Mouse (Mus musculus) neural tube, embryonic 15.5 days (tissue): Measurements from ENCODE around the gene Rbm8a. TPM values are rescaled to one million over a fixed set of nuclear protein-coding genes. Genes with fewer than 3 reads are reported as not detected.

ENCODE experiments used
- ATAC-seq: fragments of 200-750 bp; cut with Nextera tagmentation; 2 replicates; pipeline ENCODE4 v1.8.0; 2017; ENCODE audit warnings: mild to moderate bottlenecking, moderate TSS enrichment, moderate library complexity; ENCODE audit not compliant: low FRiP score
- H3K27ac ChIP-seq: fragments of 300-500 bp; sonication (generic); replicated peaks from 2 replicates; pipeline ENCODE4 v1.5.1; 2015; ENCODE audit warnings: mild to moderate bottlenecking, inconsistent platforms
- H3K27me3 ChIP-seq: fragments of 300-500 bp; sonication (generic); replicated peaks from 2 replicates; pipeline ENCODE4 v1.6.1; 2015; ENCODE audit warnings: inconsistent platforms
- H3K36me3 ChIP-seq: fragments of 300-500 bp; sonication (generic); 2 replicates; pipeline ENCODE4 v1.6.1; 2015; ENCODE audit warnings: inconsistent platforms
- H3K4me1 ChIP-seq: fragments of 300-500 bp; sonication (generic); 2 replicates; pipeline ENCODE4 v1.6.1; 2015; ENCODE audit warnings: inconsistent platforms
- H3K4me2 ChIP-seq: fragments of 300-500 bp; sonication (generic); 2 replicates; pipeline ENCODE4 v1.6.1; 2015; ENCODE audit warnings: inconsistent platforms, mild to moderate bottlenecking, moderate library complexity
- H3K4me3 ChIP-seq: fragments of 300-500 bp; sonication (generic); replicated peaks from 2 replicates; pipeline ENCODE4 v1.5.1; 2015; ENCODE audit warnings: mild to moderate bottlenecking, inconsistent platforms
- H3K9ac ChIP-seq: fragments of 300-500 bp; sonication (generic); replicated peaks from 2 replicates; pipeline ENCODE4 v1.6.1; 2015; ENCODE audit warnings: mild to moderate bottlenecking, inconsistent platforms
- H3K9me3 ChIP-seq: fragments of 300-500 bp; sonication (generic); replicated peaks from 2 replicates; pipeline ENCODE4 v1.6.1; 2016; ENCODE audit warnings: inconsistent platforms
- WGBS: fragments of 180-500 bp; shearing (Covaris S2); methylation state at CpG from one replicate; pipeline ENCODE4 v1.1.7; 2015; ENCODE audit warnings: mixed read lengths; 5-methylcytosine and 5-hydroxymethylcytosine counted together
- polyA plus RNA-seq: library from polyadenylated mRNA; unstranded; fragments of >200 nt; fragmentation: Nextera tagmentation; extraction: Ambion mirVana; gene quantifications from 2 replicates; pipeline ENCODE4 v1.2.1, GENCODE M21; 2015

Rbm8a gene
- polyA plus RNA-seq, result 108 and 109 TPM in 2 replicates

DNA sequence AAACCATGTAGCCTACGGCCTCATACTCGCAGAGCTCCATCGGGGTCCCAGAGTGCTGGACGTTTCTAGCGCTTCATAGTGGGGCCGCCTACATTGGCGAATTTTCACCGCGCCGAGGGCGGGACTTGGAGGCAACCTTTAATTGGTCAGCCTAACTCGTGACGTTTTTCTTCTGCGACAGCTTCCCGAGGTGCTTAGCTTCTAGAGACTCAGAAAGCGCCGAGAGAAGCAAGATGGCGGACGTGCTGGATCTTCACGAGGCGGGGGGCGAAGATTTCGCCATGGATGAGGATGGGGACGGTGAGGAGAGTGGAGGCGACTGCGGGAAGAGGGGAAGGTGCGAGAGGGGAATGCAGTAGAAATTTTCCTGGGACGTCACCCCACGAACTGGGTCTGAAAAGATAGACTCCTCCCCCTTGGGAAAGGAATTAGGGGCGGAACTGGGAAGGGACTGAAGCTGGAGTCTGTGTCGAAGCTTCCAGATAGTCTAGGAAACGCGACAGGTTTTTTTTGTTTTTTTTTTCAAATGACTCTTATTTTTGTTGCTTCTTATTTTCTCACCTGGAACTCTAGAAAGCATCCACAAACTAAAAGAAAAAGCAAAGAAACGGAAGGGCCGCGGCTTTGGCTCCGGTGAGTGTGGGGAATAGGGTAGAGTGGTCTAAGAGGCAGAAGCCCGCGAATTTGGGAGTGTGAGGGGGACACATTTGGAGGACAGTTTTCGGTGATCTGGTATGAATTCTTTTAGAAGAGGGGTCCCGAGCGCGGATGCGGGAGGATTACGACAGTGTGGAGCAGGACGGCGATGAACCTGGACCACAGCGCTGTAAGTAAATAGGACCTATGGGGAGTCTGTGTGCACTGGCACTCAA is at the start of gene Rbm8a:
Gene Rbm8a, plus strand, starts transcription at position 205 of the 872 bp plus-strand sequence.
- peak; percentile 93 for ATAC-seq
- Histone ChIP-seq H3K4me1 (peaks cover 27% of the 10 kb centered on the region), H3K27ac (peak within 1 kb of the TSS; percentile 81), H3K4me2 (peak within 1 kb of the TSS; percentile 87), H3K9me3 (no peaks in the 10 kb centered on the region), H3K36me3 (peaks cover 32% of the 10 kb centered on the region), H3K27me3 (no peaks in the 10 kb centered on the region), H3K4me3 (peak within 1 kb of the TSS; percentile 58), H3K9ac (peak within 1 kb of the TSS; percentile 69)
- WGBS, result under 1% methylated on average over 48 of the region's 48 CpGs

DNA sequence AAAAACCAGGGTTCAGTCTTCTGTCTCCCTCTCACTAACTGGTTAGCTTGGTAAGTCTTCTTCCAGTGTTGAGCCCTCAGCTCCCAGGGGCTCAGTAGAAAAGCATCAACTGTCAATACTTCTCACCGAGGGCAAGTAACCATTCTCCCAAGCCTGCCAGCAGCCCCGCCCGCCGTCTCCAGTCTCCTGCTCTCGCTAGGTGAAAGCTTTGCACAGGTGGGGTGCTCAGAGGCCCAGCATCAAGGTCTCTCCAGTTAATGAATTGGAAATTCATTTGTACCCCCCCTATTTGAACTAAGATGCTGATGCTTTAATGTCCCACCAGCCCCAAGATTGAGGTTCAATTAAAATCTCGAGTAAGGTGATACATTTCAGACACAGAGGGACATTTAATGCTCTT is 48.6 kb upstream of the Rbm8a start:
- Histone ChIP-seq H3K36me3 (no peaks in the 10 kb centered on the region), H3K9ac (no peak overlapping the region), H3K4me3 (no peak overlapping the region), H3K27ac (no peak overlapping the region), H3K27me3 (peaks cover 7% of the 10 kb centered on the region; the same call in 1 of the 2 replicates), H3K4me2 (no peak overlapping the region), H3K9me3 (no peaks in the 10 kb centered on the region), H3K4me1 (peaks cover 30% of the 10 kb centered on the region)
- 63% methylated on average over 6 of the region's 6 CpGs for WGBS
- ATAC-seq, result no peak

DNA sequence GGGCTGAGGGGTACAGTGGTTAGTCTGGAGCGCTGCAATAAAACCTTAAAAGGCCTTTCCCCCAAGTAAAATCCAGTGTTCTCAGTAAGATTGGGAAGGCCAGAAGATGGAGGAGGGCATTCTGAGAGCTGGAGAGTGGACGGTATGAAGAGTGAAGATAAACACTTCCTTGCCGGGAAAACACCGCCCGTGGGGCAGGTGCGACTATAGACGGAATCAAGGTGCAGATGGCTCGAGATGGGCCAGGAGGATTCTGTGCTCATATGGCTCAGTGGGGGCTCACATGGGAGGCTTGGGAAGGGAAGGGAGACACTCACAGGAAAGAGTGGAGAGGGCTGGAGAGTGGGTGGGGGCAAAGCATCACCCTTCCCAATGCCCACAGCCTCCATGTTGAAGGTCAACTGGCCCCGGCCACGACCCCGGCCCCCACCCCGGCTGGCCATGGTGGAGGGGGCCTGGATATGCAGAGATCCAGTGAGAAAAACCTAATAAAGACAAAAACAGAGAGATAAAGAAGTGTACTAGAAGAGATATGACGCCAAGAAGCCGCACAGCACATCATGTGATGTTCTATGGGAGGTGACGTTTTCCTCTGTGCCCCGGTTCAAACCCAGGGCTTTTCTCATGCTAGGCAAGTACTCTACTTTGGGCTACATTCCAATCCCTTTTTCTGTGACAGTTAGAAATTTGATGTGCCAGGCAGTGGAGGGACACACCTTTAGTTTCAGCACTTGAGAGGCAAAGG is 47.8 kb upstream of the Rbm8a start:
- 82% methylated on average over 16 of the region's 16 CpGs for WGBS
- Histone ChIP-seq H3K36me3 (no peaks in the 10 kb centered on the region), H3K27me3 (peaks cover 7% of the 10 kb centered on the region; the same call in 1 of the 2 replicates), H3K9me3 (no peaks in the 10 kb centered on the region), H3K4me3 (no peak overlapping the region), H3K27ac (no peak overlapping the region), H3K9ac (no peak overlapping the region), H3K4me2 (no peak overlapping the region), H3K4me1 (peaks cover 22% of the 10 kb centered on the region)
- no peak for ATAC-seq

DNA sequence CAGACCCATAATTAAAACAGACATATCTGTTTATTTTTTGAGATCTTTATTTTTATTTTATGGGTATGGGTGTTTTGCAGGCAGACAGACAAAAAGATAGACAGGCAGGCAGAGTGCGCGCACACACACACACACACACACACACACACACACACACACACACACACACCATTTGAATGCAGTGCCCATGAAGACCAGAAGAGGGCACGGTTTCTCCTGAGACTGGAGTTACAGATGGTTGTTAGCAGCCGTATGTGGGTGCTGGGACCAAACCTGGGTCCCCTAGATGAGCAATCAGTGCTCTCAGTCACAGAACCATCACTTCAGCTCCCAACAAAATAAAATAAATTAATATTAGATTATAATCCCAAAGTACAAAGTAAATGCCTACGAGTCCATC is 46.3 kb upstream of the Rbm8a start:
- no peak overlapping the region for H3K9ac ChIP-seq
- H3K4me3 ChIP-seq, result no peak overlapping the region
- WGBS, result 88% methylated on average over 5 of the region's 5 CpGs
- peaks cover 15% of the 10 kb centered on the region for H3K4me1 ChIP-seq
- ATAC-seq, result no peak
- H3K9me3 ChIP-seq, result no peaks in the 10 kb centered on the region
- peaks cover 7% of the 10 kb centered on the region; the same call in 1 of the 2 replicates for H3K27me3 ChIP-seq
- no peaks in the 10 kb centered on the region for H3K36me3 ChIP-seq
- no peak overlapping the region for H3K27ac ChIP-seq
- no peak overlapping the region for H3K4me2 ChIP-seq

DNA sequence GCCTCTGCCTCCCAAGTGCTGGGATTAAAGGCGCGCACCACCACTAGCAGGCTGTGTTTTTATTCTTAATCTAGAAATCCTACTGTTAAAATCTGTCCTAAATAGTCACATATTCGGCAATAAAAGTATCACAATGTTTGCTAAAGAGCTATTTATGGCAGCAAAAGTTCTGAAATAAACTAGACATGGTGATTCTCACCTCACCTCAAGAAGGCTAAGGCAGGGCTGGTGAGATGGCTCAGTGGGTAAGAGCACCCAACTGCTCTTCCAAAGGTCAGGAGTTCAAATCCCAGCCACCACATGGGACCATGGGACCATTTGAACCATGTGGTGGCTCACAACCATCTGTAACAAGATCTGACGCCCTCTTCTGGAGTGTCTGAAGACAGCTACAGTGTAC is 39.1 kb upstream of the Rbm8a start:
- Histone ChIP-seq H3K27ac (no peak overlapping the region), H3K27me3 (no peaks in the 10 kb centered on the region), H3K4me1 (peaks cover 18% of the 10 kb centered on the region), H3K4me3 (no peak overlapping the region), H3K4me2 (no peak overlapping the region), H3K36me3 (no peaks in the 10 kb centered on the region), H3K9ac (no peak overlapping the region), H3K9me3 (no peaks in the 10 kb centered on the region)
- ATAC-seq, result no peak
- WGBS, result 78% methylated on average over 4 of the region's 4 CpGs

DNA sequence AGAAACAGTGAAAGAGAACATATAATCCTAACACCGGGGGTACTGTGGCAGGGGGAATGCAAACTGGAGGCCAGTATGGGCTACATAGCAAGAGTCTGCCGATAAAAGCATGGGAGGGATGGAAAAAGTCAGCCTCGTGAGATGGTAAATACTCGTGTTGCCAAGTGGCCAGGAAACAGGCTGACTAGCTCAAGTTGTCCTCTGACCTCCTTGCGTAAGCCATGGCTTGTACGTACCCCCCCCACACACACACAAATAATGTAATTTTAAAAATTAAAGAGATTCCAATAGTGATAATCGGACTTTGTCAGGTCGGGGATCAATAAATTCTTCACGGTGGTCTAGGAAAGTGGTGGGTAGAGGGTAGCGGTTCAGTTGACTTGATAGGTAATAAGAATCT is 36.4 kb upstream of the Rbm8a start:
- H3K27ac ChIP-seq, result peak overlapping the region; percentile 89
- H3K4me2 ChIP-seq, result peak overlapping the region; percentile 84
- peak overlapping the region; percentile 58 for H3K9ac ChIP-seq
- no peaks in the 10 kb centered on the region for H3K9me3 ChIP-seq
- no peak; the same call in 1 of the 2 replicates for ATAC-seq
- H3K4me1 ChIP-seq, result peaks cover 46% of the 10 kb centered on the region
- under 1% methylated on average over 10 of the region's 10 CpGs for WGBS
- H3K4me3 ChIP-seq, result peak overlapping the region; percentile 64
- H3K36me3 ChIP-seq, result no peaks in the 10 kb centered on the region
- no peaks in the 10 kb centered on the region for H3K27me3 ChIP-seq

DNA sequence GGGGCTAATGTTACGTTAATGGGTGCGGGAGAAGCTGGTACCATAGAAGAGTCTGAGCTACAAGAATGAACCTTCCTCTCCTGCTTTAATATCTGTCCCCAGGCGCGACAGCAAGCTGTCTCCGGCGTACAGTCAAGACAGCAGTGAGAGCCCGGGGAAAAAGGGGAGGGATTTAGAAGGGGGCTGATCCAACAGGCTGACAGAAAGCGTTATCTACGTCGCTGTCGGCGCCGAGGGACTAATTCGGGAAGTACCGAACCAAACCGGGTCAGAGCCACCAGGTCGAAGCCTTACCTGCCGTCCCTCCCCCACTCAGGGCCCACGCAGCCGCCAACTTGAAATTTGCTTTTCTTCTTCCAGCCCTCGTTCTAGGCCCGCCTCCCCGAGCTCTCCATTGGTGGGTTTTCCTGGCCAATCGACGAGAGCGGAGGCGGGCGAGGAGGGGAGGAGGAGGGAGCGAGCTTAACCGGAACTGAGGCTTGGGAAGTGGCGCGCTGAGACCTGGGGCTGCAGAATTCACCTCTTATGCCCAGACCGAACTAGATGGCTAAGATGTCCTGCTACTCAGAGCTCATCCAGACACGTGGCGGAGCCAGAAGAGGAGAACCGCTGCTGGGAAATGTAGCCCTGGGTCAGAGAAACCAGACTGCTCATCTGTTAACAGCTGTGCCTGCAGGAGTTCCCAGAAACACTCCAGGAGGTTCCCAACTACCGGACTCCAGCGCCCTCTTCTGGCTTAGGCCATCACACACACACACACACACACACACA is 35.8 kb upstream of the Rbm8a start, which contains the start of gene Polr3gl:
Gene Polr3gl, minus strand, starts transcription at position 392 of the 771 bp plus-strand sequence.
- no peaks in the 10 kb centered on the region for H3K27me3 ChIP-seq
- no peaks in the 10 kb centered on the region for H3K9me3 ChIP-seq
- H3K4me3 ChIP-seq, result peak within 1 kb of the TSS; percentile 64
- peak within 1 kb of the TSS; percentile 89 for H3K27ac ChIP-seq
- WGBS, result under 1% methylated on average over 38 of the region's 38 CpGs
- peak within 1 kb of the TSS; percentile 58 for H3K9ac ChIP-seq
- peak within 1 kb of the TSS; percentile 84 for H3K4me2 ChIP-seq
- peaks cover 52% of the 10 kb centered on the region for H3K4me1 ChIP-seq
- no peaks in the 10 kb centered on the region for H3K36me3 ChIP-seq
- peak; percentile 85 for ATAC-seq

DNA sequence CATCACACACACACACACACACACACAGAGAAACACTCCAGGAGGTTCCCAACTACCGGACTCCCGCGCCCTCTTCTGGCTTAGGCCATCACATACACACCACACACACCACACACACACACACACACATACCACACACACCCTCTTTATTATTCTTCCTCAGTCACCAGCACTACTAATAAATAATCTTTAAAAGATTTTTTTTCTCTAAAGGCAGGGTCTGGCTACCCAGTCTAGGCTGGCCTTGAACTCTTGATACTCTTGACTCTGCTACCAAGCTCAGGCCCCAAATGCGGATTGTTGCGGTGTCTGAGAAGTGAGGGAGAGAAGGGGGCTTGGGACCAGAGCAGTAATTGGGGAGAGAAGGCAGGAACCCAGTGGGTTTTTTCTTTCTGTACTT is 34.9 kb upstream of the Rbm8a start:
- H3K9ac ChIP-seq, result no peak overlapping the region
- peaks cover 60% of the 10 kb centered on the region for H3K4me1 ChIP-seq
- H3K36me3 ChIP-seq, result no peaks in the 10 kb centered on the region
- 84% methylated on average over 5 of the region's 5 CpGs for WGBS
- no peak overlapping the region for H3K4me3 ChIP-seq
- no peak for ATAC-seq
- no peaks in the 10 kb centered on the region for H3K27me3 ChIP-seq
- H3K27ac ChIP-seq, result no peak overlapping the region
- no peak overlapping the region for H3K4me2 ChIP-seq
- no peaks in the 10 kb centered on the region for H3K9me3 ChIP-seq

DNA sequence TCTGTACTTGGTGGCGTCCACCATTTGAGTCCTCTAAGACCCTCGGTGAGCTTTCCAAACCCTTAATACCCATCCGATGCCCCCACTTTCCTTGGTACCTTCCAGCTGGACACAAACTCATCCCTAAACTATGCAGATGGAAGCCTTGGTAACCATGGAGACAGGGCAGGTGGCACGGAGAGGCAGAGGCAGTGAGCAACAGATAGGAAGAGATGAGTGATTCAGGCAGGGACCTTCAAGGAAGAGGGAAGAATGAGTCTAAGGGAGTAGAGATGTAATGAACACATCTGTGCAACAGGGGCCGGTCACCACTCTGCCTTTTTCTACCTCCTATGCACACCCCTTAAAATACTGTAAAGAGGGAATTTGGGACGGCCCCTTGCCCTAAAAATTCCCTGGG is 34.1 kb upstream of the Rbm8a start:
- ATAC-seq, result no peak
- Histone ChIP-seq H3K9ac (peak overlapping the region; percentile 76), H3K4me2 (peak overlapping the region; percentile 97), H3K36me3 (no peaks in the 10 kb centered on the region), H3K4me3 (peak overlapping the region; percentile 62), H3K27ac (peak overlapping the region; percentile 77), H3K9me3 (no peaks in the 10 kb centered on the region), H3K27me3 (no peaks in the 10 kb centered on the region), H3K4me1 (peaks cover 68% of the 10 kb centered on the region)
- WGBS, result 22% methylated on average over 6 of the region's 6 CpGs

DNA sequence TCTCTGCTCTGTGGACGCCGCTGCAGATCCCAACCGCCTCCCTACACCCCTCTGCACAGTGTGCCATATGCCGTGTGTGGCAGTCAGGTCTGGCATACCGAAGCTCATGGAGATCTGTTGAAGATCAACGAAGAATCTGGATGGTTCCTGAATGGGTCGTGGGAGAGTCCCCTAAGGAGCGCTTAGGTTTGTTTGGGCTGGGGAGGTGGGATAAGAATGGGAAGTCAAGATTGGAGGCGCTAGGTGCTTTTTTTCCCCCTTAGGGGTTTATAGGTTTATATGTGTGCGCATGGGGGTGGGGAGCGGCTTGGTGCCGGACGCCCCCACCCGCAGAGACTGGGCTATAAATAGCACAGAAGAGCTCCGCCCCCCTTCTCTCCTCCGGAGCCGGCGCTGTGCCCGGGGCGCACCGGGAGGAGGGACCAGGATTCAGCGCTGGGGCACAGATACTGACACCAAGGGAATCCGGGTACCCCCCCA is 33.5 kb upstream of the Rbm8a start, which contains the start of gene Ankrd34a:
Gene Ankrd34a, plus strand, starts transcription at position 409 of the 480 bp plus-strand sequence.
- under 1% methylated on average over 15 of the region's 23 CpGs for WGBS
- H3K4me1 ChIP-seq, result peaks cover 69% of the 10 kb centered on the region

DNA sequence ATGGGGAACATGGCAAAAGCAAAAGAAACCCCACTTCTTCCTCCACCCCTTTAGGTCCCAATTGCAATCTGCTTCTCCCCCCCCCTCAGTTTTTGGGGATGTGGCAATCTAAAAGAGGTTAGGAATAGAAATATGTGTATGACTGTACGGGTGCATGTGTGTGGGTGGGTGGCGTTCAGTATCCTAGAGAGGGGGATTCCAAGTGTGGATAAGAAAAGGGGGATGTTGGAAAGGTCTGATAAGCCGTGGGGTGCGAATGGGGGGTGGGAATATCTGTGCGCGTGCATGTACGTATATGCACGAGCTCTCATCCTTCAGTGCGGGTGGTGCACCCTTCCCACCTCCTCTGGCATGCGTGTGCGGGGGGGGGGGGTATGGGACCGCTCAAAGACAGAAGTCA is 32.9 kb upstream of the Rbm8a start:
- WGBS, result 2% methylated on average over 11 of the region's 12 CpGs
- no peak for ATAC-seq
- Histone ChIP-seq H3K4me3 (peak overlapping the region; percentile 62), H3K4me1 (peaks cover 71% of the 10 kb centered on the region), H3K9ac (peak overlapping the region; percentile 76), H3K4me2 (peak overlapping the region; percentile 97), H3K27ac (peak overlapping the region; percentile 77), H3K9me3 (no peaks in the 10 kb centered on the region), H3K27me3 (no peaks in the 10 kb centered on the region), H3K36me3 (no peaks in the 10 kb centered on the region)

More for the DNA sequence above, 33.5 kb upstream of the Rbm8a start, which contains the start of gene Ankrd34a:
- Histone ChIP-seq H3K4me2 (peak within 1 kb of the TSS; percentile 97), H3K4me3 (peak within 1 kb of the TSS; percentile 62), H3K9me3 (no peaks in the 10 kb centered on the region), H3K27me3 (no peaks in the 10 kb centered on the region), H3K36me3 (no peaks in the 10 kb centered on the region), H3K9ac (peak within 1 kb of the TSS; percentile 76), H3K27ac (peak within 1 kb of the TSS; percentile 77)
- peak; percentile 8; the same call in 1 of the 2 replicates for ATAC-seq
